Mouse (Mus musculus): ENCODE results near the gene Arntl2. TPM values are rescaled to one million over a fixed set of nuclear protein-coding genes. Genes with fewer than 3 reads are reported as not detected.
"Not testable (repeated sequence)": the region's sequence is repeated elsewhere in the genome, so short reads cannot be mapped to it uniquely, and the experiment has no call there.

The Arntl2 gene
- total and polyA plus RNA-seq, 2 experiments: 2.4 to 6.1 TPM

- H3K36me3 ChIP-seq (ENCODE audit: control insufficient read depth, insufficient read depth, low read length): peaks cover 59% of the 10 kb centered on the region
- WGBS: 71% methylated on average over 6 of the region's 6 CpGs
- H3K27me3 ChIP-seq (ENCODE audit: control insufficient read depth, insufficient read depth, low read length): no peaks in the 10 kb centered on the region
- no peaks in the 10 kb centered on the region for H3K79me2 ChIP-seq (ENCODE audit: control insufficient read depth, insufficient read depth, low read length)
- no peak for DNase-seq (ENCODE audit: extremely low read depth, low read depth, low spot score)
- no peak overlapping the region for H3K9ac ChIP-seq (ENCODE audit: low read depth, low read length)
- TF ChIP-seq POLR2A (IDR thresholded peaks at IDR 0.05; ENCODE audit: extremely low read depth, insufficient read depth, low read length) (no peak), CTCF (IDR thresholded peaks at IDR 0.05; ENCODE audit: low read depth, low read length) (no peak)
- 0 out of 2 replicates have a peak, but pooled peaks cover under 1% of the 10 kb centered on the region for H3K4me1 ChIP-seq (ENCODE audit: control insufficient read depth, insufficient read depth, low read length)
- no peak overlapping the region for H3K27ac ChIP-seq (replicated peaks; ENCODE audit: insufficient read depth, low read depth, low read length)
- no peak overlapping the region for H3K4me3 ChIP-seq (ENCODE audit: insufficient read depth, low read depth, low read length)
Measured at GRCm38 (mm10) chr6:146770005-146770745, 25.7 kb upstream of the Arntl2 start.

- no peak for TF ChIP-seq CTCF (IDR thresholded peaks at IDR 0.05; ENCODE audit: low read depth, low read length)
- TF ChIP-seq POLR2A (IDR thresholded peaks at IDR 0.05; ENCODE audit: extremely low read depth, insufficient read depth, low read length): no peak
- H3K4me3 ChIP-seq (ENCODE audit: insufficient read depth, low read depth, low read length): no peak overlapping the region
- no peaks in the 10 kb centered on the region for H3K79me2 ChIP-seq (ENCODE audit: control insufficient read depth, insufficient read depth, low read length)
- H3K9ac ChIP-seq (ENCODE audit: low read depth, low read length): no peak overlapping the region
- DNase-seq (ENCODE audit: extremely low read depth, low read depth, low spot score): no peak
- H3K27ac ChIP-seq (replicated peaks; ENCODE audit: insufficient read depth, low read depth, low read length): no peak overlapping the region
- peaks cover 59% of the 10 kb centered on the region for H3K36me3 ChIP-seq (ENCODE audit: control insufficient read depth, insufficient read depth, low read length)
- no peaks in the 10 kb centered on the region for H3K4me1 ChIP-seq (ENCODE audit: control insufficient read depth, insufficient read depth, low read length)
- H3K27me3 ChIP-seq (ENCODE audit: control insufficient read depth, insufficient read depth, low read length): no peaks in the 10 kb centered on the region
- WGBS: 92% methylated on average over 5 of the region's 5 CpGs
Measured at GRCm38 (mm10) chr6:146770808-146771207, 25.0 kb upstream of the Arntl2 start.

- DNase-seq (ENCODE audit: extremely low read depth, low read depth, low spot score); H3K27me3 ChIP-seq (ENCODE audit: control insufficient read depth, insufficient read depth, low read length); H3K9ac ChIP-seq (ENCODE audit: low read depth, low read length); H3K79me2 ChIP-seq (ENCODE audit: control insufficient read depth, insufficient read depth, low read length); H3K4me1 ChIP-seq (ENCODE audit: control insufficient read depth, insufficient read depth, low read length); H3K4me3 ChIP-seq (ENCODE audit: insufficient read depth, low read depth, low read length); H3K27ac ChIP-seq (replicated peaks; ENCODE audit: insufficient read depth, low read depth, low read length): not testable (repeated sequence)
- WGBS: 91% methylated on average over 8 of the region's 8 CpGs
- peaks cover 46% of the 10 kb centered on the region for H3K36me3 ChIP-seq (ENCODE audit: control insufficient read depth, insufficient read depth, low read length)
Measured at GRCm38 (mm10) chr6:146775864-146776263, 20.0 kb upstream of the Arntl2 start.

- 70% methylated on average over 2 of the region's 2 CpGs for WGBS
- Histone ChIP-seq H3K27ac (replicated peaks; ENCODE audit: insufficient read depth, low read depth, low read length) (no peak overlapping the region), H3K27me3 (ENCODE audit: control insufficient read depth, insufficient read depth, low read length) (no peaks in the 10 kb centered on the region), H3K79me2 (ENCODE audit: control insufficient read depth, insufficient read depth, low read length) (no peaks in the 10 kb centered on the region), H3K4me3 (ENCODE audit: insufficient read depth, low read depth, low read length) (no peak overlapping the region), H3K4me1 (ENCODE audit: control insufficient read depth, insufficient read depth, low read length) (no peaks in the 10 kb centered on the region; the same call in 1 of the 2 replicates), H3K9ac (ENCODE audit: low read depth, low read length) (no peak overlapping the region), H3K36me3 (ENCODE audit: control insufficient read depth, insufficient read depth, low read length) (peaks cover 40% of the 10 kb centered on the region)
- no peak for TF ChIP-seq CTCF (IDR thresholded peaks at IDR 0.05; ENCODE audit: low read depth, low read length)
- TF ChIP-seq POLR2A (IDR thresholded peaks at IDR 0.05; ENCODE audit: extremely low read depth, insufficient read depth, low read length): no peak
- no peak for DNase-seq (ENCODE audit: extremely low read depth, low read depth, low spot score)
Measured at GRCm38 (mm10) chr6:146776610-146777389, 19.1 kb upstream of the Arntl2 start.

- no peak overlapping the region for H3K27ac ChIP-seq (replicated peaks; ENCODE audit: insufficient read depth, low read depth, low read length)
- no peaks in the 10 kb centered on the region for H3K79me2 ChIP-seq (ENCODE audit: control insufficient read depth, insufficient read depth, low read length)
- no peak for DNase-seq (ENCODE audit: extremely low read depth, low read depth, low spot score)
- H3K9ac ChIP-seq (ENCODE audit: low read depth, low read length): no peak overlapping the region
- H3K4me3 ChIP-seq (ENCODE audit: insufficient read depth, low read depth, low read length): no peak overlapping the region
- H3K27me3 ChIP-seq (ENCODE audit: control insufficient read depth, insufficient read depth, low read length): no peaks in the 10 kb centered on the region
- TF ChIP-seq POLR2A (IDR thresholded peaks at IDR 0.05; ENCODE audit: extremely low read depth, insufficient read depth, low read length): no peak
- no peak for TF ChIP-seq CTCF (IDR thresholded peaks at IDR 0.05; ENCODE audit: low read depth, low read length)
- H3K4me1 ChIP-seq (ENCODE audit: control insufficient read depth, insufficient read depth, low read length): no peaks in the 10 kb centered on the region; the same call in 1 of the 2 replicates
- H3K36me3 ChIP-seq (ENCODE audit: control insufficient read depth, insufficient read depth, low read length): peaks cover 32% of the 10 kb centered on the region
- 95% methylated on average over 3 of the region's 3 CpGs for WGBS
Measured at GRCm38 (mm10) chr6:146778055-146778454, 17.8 kb upstream of the Arntl2 start.

- TF ChIP-seq CTCF (IDR thresholded peaks at IDR 0.05; ENCODE audit: low read depth, low read length): no peak
- no peak for TF ChIP-seq POLR2A (IDR thresholded peaks at IDR 0.05; ENCODE audit: extremely low read depth, insufficient read depth, low read length)
- no peak for DNase-seq (ENCODE audit: extremely low read depth, low read depth, low spot score)
- Histone ChIP-seq H3K36me3 (ENCODE audit: control insufficient read depth, insufficient read depth, low read length) (peaks cover 14% of the 10 kb centered on the region), H3K27ac (replicated peaks; ENCODE audit: insufficient read depth, low read depth, low read length) (no peak overlapping the region), H3K79me2 (ENCODE audit: control insufficient read depth, insufficient read depth, low read length) (no peaks in the 10 kb centered on the region), H3K9ac (ENCODE audit: low read depth, low read length) (no peak overlapping the region), H3K4me1 (ENCODE audit: control insufficient read depth, insufficient read depth, low read length) (no peaks in the 10 kb centered on the region; the same call in 1 of the 2 replicates), H3K4me3 (ENCODE audit: insufficient read depth, low read depth, low read length) (no peak overlapping the region), H3K27me3 (ENCODE audit: control insufficient read depth, insufficient read depth, low read length) (no peaks in the 10 kb centered on the region)
- 90% methylated on average over 3 of the region's 3 CpGs for WGBS
Measured at GRCm38 (mm10) chr6:146781566-146781965, 14.3 kb upstream of the Arntl2 start.

Data from liver, adult 2 months (tissue).